Mouse (Mus musculus) liver, adult (tissue): Measurements from ENCODE around the gene Stap2.

ENCODE experiments used
- GATA4 ChIP-seq: IDR thresholded peaks from 2 replicates; pipeline ENCODE4 v1.6.1; 2014; ENCODE audit warnings: mild to moderate bottlenecking, low read length; ENCODE audit not compliant: insufficient replicate concordance

The Stap2 gene

DNA sequence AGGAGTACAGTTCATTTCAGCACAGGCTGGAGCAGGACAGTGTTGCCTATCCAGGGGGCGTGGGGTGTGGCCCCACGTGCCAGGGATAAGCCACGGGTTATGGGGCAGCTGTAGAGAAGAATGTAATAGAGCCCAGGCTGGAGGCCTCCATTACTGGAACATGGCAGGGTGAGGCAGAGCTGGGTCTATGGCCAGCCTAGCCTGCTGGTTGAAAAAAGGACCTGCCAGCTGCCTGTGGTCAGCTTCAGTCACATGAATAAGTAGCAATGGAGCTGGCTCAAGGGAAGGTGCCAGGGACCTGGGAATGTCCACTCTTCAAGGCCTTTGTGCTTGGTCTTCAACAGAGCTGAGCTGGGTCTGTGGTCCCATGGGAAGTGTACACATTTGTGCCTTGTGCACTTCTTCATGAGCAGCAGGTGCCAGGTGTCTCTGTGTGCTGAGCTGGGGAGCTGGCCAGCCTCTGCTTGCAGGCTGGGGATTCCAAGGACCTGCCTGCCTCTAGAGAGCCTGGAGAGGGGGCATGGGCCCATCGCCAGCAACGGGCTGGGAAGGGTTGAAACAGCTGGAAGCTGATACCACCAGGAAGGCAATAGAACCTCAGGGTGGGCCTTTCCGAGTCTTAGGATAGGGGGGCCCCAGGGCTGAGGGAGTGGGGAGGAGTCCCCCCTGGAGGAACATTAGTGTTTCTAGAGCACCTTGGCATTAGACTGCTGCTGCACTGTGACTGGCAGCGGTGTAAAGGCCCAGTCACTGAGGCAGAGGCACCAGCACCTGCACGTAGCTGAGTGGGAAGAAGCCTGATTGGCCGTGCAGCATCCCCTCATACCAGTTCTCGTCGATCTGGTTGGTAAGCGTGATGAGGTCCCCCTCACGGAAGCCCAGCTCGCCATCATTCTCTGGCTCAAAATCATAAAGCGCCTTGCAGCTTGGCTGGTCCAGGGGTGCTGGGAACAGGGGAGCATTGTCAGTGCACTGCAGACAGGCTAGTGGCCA, 11.7 kb upstream of the Stap2 start:
- TF ChIP-seq GATA4: no peak

DNA sequence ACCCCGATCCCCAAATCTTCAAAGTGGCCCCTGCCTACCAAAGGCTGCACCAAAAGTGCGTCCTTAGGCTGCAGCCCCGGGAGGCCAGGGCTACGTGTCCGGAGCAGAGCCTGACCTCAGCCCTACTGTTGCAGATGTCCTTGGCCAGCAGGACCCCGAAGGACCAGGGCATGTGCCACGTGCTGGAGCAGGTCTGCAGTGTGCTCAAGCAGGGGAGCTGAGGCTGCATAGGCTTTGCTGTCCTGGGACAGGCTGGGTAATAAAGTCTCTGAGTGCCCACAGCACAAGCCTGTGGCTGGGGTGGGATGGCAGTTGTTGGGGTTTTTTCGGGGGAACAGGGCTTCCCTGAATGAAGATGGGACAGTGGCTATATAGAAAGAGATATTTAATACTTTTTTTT, 11.0 kb upstream of the Stap2 start:
- TF ChIP-seq GATA4: no peak

DNA sequence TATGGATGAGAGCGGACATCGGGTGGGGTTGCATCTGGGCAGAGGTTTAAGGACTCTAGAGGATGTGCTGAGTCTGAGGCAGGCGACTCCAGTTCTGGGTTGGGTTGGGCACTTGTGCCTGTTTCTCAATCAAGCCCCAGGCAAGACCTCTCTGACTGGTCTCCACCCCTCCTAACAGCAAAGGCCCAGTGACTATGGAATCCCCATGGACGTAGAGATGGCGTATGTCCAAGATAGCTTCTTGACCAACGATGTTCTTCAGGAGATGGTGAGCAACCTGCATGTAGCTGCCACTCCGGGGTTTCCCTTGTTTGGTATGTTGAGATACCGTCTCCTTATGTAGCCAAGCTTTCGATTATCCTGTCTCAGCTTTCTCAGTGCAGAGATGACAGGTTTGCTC, 9.9 kb upstream of the Stap2 start:
- TF ChIP-seq GATA4: no peak

DNA sequence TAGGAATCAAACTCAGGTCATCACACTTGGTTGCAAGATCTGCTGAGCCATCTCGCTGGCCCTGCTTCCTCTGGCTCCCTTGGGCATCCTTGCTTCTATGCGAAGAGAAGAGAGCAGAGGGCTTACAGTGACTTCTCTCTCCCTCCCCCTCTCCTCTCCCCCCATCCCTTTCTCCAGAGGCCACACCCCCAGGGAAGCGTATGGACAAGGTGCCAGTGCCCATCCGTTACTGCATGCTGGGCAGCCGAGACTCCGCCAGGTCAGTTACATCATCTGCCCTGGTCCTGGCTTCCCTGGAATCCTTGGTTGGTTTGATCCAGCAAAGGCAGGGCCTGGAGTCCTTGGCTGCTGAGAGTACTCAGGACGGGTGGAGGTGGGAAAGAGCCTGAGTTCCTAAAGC, 6.1 kb upstream of the Stap2 start:
- no peak for TF ChIP-seq GATA4

DNA sequence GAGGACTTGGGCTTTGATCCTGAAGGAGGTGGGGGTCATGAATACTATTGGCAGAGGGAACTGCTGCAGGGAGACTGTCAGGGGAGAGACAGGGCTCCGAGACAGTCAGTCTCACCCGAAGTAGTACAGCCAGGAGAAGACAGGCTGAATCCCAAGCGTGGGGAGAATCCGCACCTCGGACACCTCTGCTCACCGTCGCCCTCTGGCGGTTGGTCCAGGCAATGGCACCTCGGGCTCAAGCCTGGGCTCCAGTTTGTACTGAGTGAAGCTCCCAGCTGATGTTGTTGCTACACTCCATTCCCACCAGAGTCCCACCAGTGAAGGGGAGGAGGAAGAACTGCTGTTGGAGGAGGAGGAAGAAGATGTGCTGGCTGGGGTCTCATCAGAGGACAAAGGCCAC, 5.3 kb upstream of the Stap2 start:
- TF ChIP-seq GATA4: no peak

DNA sequence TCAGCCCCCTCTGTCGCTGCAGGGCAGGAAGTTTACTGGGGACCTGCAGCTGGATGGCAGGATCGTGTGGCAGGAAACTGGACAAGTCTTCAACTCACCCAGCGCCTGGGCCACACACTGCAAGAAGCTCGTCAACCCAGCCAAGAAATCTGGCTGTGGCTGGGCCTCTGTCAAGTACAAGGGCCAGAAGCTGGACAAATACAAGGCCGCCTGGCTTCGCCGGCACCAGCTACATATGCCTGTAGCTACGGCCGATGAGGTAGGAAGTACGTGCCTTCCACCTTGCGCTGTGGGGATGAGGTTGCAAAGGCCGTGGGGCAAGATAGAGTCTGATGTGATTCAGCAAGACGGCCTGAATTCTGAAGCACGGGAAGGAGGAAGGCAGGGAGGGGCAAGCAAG, 4.9 kb upstream of the Stap2 start:
- TF ChIP-seq GATA4: no peak

DNA sequence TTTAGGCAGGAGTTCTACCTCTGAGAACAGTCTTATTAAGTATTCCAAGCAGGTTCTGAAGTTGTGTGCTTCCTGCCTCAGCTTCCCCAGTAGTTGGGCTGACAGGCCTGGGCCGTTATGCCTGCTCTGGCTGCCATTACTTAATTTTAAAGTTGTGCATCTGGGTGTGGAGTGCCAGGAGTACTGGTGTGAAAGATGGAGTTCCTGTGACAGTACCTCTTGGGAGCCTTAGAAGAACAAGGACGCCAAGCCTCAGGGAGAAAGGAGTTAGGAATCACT, 4.5 kb upstream of the Stap2 start:
- no peak for TF ChIP-seq GATA4

DNA sequence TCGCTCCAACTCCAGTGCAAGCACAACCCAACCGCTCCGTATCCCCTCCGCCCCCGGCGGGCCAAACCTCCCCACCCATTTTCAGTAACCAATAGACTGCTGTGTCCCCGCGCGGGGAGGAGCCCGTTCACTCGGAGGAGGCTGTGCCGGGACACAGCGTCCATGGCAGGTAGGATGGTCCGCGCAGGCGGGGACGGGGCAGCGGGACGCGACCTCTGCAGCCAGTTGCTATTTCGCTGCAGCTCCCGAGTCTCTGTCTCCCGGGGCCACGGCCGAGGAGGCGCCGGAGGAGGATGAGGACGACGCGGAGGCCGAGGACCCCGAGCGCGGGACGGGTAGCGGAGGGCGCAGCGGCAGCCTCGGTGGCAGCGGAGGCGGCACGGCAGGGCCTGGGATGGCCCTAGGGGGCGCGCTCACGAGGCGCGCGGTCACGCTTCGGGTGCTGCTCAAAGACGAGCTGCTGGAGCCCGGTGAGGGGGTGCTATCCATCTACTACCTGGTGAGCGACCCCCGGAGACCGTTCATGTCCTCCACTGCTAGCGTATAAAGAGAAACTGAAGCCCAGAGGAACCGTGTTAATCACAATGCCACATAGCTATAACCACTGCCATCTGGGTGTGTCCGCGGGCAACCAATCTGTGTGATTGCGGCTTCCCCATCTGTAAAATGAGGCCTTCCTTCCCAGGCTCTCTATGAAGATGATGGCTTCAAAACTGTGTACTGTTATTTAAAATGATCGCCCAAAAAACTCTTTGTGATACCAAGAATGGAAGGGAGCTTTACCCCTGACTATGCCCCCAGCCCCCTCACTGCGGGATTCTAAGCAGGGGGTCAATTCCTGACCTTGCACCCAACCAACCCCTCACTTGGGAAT, 3.9 kb upstream of the Stap2 start:
- peak; percentile 15; the same call in 1 of the 2 replicates for TF ChIP-seq GATA4

DNA sequence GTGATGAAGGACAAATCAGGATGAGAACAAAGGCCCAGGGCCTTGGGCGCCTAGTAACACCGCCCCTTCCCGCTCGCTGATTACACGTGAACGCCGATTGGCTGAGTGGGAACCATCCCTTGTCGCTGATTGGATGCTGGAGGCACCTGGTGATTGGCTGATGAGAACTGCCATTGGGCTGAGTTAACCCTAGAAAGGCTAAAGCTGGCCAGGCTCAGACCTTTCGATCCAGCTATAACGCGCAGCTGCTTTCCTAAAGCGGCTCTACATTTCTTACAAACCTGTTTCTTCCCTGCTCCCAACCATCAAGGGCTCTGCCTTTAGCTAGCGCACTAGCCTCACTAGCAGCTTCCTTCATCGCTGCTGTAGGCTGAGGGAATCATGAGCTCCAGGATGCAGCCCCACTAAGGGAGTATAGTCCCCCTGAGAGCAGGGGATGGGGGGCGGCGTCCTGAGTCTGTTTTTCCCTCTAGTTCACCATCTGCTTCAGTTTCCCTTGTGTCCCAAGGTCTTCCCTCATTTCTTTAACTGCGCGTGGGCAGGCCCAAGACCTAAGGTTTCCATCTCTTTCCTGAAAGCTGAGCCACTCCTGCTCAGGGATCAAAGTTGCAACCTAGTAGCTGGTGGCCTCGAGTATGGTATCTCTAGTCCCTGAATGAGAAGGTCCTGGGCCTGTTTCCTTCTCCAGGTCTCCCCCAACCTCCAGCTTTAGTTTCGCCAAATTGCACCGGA, 3.1 kb upstream of the Stap2 start:
- peak; percentile 93; the same call in 1 of the 2 replicates for TF ChIP-seq GATA4

DNA sequence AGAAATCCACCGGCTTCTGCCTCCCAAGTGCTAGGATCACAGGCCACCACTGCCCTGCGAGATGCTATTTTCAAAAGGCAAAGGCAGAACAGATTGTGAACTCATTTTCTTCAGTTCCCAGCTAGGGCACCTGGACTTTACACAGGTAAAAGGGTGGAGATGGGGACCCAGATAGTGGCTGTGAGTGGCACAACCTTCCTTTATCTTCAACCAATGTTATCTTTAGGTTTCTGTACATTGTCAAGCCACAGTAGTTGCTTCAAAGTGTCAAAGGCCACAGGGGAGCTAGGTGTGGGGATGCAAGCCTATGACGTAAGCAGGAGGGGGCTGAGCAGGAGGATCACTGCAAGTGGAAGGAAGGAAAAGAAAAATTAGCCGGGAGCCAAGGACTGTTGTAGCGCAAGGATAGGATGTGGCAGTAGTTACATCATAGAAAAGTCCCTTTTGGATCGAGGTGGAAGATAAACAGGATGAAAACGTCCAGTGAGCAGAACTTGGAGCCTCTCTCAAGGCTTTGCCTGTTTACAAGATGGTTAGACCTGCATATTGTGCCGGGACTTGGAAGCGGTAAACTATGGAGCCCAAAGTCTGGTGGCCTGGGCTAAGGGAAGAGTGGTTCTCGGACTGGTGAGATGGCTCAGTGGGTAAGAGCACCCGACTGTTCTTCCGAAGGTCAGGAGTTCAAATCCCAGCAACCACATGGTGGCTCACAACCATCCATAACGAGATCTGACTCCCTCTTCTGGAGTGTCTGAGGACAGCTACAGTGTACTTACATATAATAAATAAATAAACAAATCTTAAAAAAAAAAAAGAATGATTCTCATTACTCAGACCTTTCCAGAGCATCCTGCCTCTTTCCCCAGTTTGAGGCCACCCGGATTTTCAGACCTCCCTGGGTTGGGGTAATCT, 2.3 kb upstream of the Stap2 start:
- TF ChIP-seq GATA4: no peak

DNA sequence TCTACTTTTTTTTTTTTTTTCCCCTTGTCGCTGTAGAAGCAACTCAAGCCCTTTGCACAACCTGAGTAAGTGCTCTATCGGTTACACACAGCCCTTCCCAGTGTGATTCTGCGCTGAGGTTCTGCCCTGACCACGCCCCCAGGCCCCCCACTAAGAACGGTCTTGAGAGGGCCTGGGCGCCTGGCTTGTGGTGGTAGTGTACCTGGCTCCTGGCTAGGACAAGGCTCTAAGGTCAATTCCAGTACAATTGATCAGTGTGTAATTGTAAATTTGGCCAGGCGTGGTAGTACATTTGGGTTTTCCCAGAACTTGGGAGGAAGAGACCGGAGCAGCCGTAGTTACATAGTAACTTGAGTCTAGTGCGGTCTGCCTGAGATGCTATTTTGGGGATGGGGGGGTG, 1.6 kb upstream of the Stap2 start:
- TF ChIP-seq GATA4: no peak

DNA sequence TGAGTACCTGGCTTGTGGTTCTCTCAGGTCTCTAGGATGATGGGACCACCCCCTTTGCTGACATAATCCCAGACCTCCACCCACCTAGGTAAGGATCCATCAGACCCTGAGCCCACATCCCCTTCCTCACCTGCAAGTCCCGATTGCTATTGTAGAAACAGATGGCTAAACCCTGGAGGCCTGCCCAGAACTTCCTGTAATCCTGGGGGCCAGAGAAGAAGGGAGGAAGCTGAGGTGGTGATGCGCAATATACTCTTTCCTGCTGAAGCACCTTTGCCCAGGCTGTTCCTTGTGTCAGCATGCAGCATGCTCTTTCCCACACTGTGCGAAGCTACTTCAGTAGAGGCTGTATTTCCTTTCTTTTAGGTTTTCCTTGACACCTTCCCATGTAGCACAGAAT, 2.4 kb downstream of the Stap2 start:
- no peak for TF ChIP-seq GATA4

DNA sequence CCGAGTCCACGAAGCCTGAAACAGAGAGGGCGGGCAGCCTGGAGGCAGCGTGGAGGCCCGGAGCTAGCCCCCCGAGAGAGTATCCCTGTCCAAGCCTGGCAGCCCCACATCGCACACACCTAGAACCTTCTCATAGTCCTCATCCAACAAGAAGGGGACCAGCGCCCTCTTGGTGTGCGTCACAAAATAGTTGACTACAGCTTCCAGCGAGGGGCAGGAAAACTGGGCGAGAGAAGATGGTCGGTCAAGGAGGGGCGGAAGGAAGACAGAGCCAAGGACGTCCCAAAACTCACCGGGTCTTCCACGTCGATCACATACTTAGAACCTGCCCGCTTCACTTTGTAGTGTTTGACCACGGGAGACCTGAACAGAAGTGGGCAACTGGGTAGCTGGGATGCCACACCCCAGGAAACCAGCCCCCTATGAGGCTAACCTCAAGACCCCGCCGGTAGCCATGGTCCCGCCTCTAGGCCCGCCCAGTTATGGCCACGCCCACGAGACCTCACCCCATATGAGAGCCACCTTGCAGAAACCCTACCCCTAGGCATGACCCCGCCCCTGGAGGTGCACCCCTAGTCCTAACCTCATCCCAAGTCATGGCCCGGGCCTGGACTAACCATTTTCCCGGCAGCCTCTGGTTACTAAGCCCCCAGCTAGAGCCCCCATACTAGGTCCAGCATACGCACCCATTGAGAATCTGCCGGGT, 5.4 kb downstream of the Stap2 start:
- TF ChIP-seq GATA4: no peak

DNA sequence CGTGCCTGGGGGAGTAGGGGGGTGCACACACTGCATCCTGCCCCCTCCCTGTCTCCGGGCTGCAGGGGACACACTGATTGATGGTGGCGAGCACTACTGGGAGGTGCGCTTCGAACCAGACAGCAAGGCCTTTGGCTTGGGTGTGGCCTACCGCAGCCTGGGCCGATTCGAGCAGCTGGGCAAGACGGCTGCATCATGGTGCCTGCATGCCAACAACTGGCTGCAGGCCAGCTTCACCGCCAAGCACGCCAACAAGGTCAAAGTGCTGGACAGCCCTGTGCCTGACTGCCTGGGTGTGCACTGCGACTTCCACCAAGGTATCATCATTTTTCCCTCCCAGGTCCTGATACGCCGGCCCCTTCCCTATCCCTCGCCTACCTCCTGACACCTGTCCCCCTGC, 9.4 kb downstream of the Stap2 start:
- TF ChIP-seq GATA4: no peak
